Mouse (Mus musculus) heart, embryonic 13.5 days (tissue): ENCODE results near the gene Sord. TPM values are rescaled to one million over a fixed set of nuclear protein-coding genes. Genes with fewer than 3 reads are reported as not detected.

Experiments
- ATAC-seq: fragments of 200-750 bp; cut with Nextera tagmentation; 2 replicates; pipeline ENCODE4 v1.8.0; 2017; ENCODE audit warnings: moderate TSS enrichment; ENCODE audit not compliant: insufficient number of reproducible peaks, low FRiP score, low TSS enrichment; ENCODE audit errors: extremely low read depth
- H3K27ac ChIP-seq: fragments of 300-500 bp; sonication (generic); replicated peaks from 2 replicates; pipeline ENCODE4 v1.5.1; 2015; ENCODE audit warnings: moderate library complexity, mild to moderate bottlenecking, inconsistent platforms
- H3K27me3 ChIP-seq: fragments of 300-500 bp; sonication (generic); replicated peaks from 2 replicates; pipeline ENCODE4 v1.6.1; 2015; ENCODE audit warnings: mild to moderate bottlenecking, inconsistent platforms
- H3K36me3 ChIP-seq: fragments of 300-500 bp; sonication (generic); 2 replicates; pipeline ENCODE4 v1.6.1; 2015; ENCODE audit warnings: mild to moderate bottlenecking, inconsistent platforms
- H3K4me1 ChIP-seq: fragments of 300-500 bp; sonication (generic); 2 replicates; pipeline ENCODE4 v1.6.1; 2015; ENCODE audit warnings: inconsistent platforms
- H3K4me2 ChIP-seq: fragments of 300-500 bp; sonication (generic); 2 replicates; pipeline ENCODE4 v1.6.1; 2015; ENCODE audit warnings: inconsistent platforms, mild to moderate bottlenecking, moderate library complexity
- H3K4me3 ChIP-seq: fragments of 300-500 bp; sonication (generic); 2 replicates; pipeline ENCODE4 v1.5.1; 2015; ENCODE audit warnings: moderate library complexity, mild to moderate bottlenecking, inconsistent platforms
- H3K9ac ChIP-seq: fragments of 300-500 bp; sonication (generic); 2 replicates; pipeline ENCODE4 v1.6.1; 2015; ENCODE audit warnings: inconsistent platforms, mild to moderate bottlenecking, moderate library complexity
- H3K9me3 ChIP-seq: fragments of 300-500 bp; sonication (generic); 2 replicates; pipeline ENCODE4 v1.6.1; 2016; ENCODE audit warnings: inconsistent platforms
- WGBS: fragments of 180-500 bp; shearing (Covaris S2); methylation state at CpG from one replicate; pipeline ENCODE4 v1.1.7; 2015; ENCODE audit warnings: mixed read lengths; 5-methylcytosine and 5-hydroxymethylcytosine counted together
- polyA plus RNA-seq: library from polyadenylated mRNA; unstranded; fragments of >200 nt; fragmentation: Nextera tagmentation; extraction: Ambion mirVana; gene quantifications from 2 replicates; pipeline ENCODE4 v1.2.1, GENCODE M21; 2015

Sord gene
- polyA plus RNA-seq, 1 experiment from 2014 or later = 51.3 TPM

- Histone ChIP-seq H3K4me2 (no peak overlapping the region), H3K36me3 (no peaks in the 10 kb centered on the region), H3K9ac (no peak overlapping the region), H3K4me1 (peaks cover 24% of the 10 kb centered on the region), H3K9me3 (no peaks in the 10 kb centered on the region), H3K4me3 (no peak overlapping the region), H3K27ac (no peak overlapping the region), H3K27me3 (no peaks in the 10 kb centered on the region)
- ATAC-seq = no peak
Observed at GRCm38 (mm10) chr2:122240735-122241134, 6.2 kb downstream of the Sord start.

GRCm38 (mm10) chr2:122241226-122241625 is 6.7 kb downstream of the Sord start:
- no peaks in the 10 kb centered on the region for H3K27me3 ChIP-seq
- H3K27ac ChIP-seq = no peak overlapping the region
- no peak overlapping the region for H3K4me3 ChIP-seq
- no peak overlapping the region for H3K4me2 ChIP-seq
- H3K9ac ChIP-seq = no peak overlapping the region
- H3K9me3 ChIP-seq = no peaks in the 10 kb centered on the region
- WGBS = 81% methylated on average over 4 of the region's 4 CpGs
- H3K4me1 ChIP-seq = peaks cover 26% of the 10 kb centered on the region
- no peaks in the 10 kb centered on the region for H3K36me3 ChIP-seq
- no peak for ATAC-seq

- no peak for ATAC-seq
- Histone ChIP-seq H3K36me3 (0 out of 2 replicates have a peak, but pooled peaks cover 7% of the 10 kb centered on the region), H3K4me2 (no peak overlapping the region), H3K27me3 (no peaks in the 10 kb centered on the region), H3K4me3 (no peak overlapping the region), H3K27ac (no peak overlapping the region), H3K9ac (no peak overlapping the region), H3K4me1 (peaks cover 26% of the 10 kb centered on the region), H3K9me3 (no peaks in the 10 kb centered on the region)
- WGBS = 71% methylated on average over 6 of the region's 6 CpGs
Observed at GRCm38 (mm10) chr2:122241935-122242334, 7.4 kb downstream of the Sord start.

GRCm38 (mm10) chr2:122243671-122244131 is 9.2 kb downstream of the Sord start:
- Histone ChIP-seq H3K9me3 (no peaks in the 10 kb centered on the region), H3K9ac (no peak overlapping the region), H3K4me2 (no peak overlapping the region), H3K4me1 (peaks cover 16% of the 10 kb centered on the region), H3K36me3 (peaks cover 19% of the 10 kb centered on the region; the same call in 1 of the 2 replicates), H3K27ac (no peak overlapping the region), H3K27me3 (no peaks in the 10 kb centered on the region), H3K4me3 (no peak overlapping the region)
- ATAC-seq = peak; percentile 45; the same call in 1 of the 2 replicates
- 2% methylated on average over 3 of the region's 3 CpGs for WGBS

- Histone ChIP-seq H3K9me3 (no peaks in the 10 kb centered on the region), H3K27ac (no peak overlapping the region), H3K4me2 (no peak overlapping the region), H3K9ac (no peak overlapping the region), H3K27me3 (no peaks in the 10 kb centered on the region), H3K4me3 (no peak overlapping the region), H3K4me1 (peaks cover 13% of the 10 kb centered on the region; the same call in 1 of the 2 replicates), H3K36me3 (peaks cover 41% of the 10 kb centered on the region)
- WGBS = 73% methylated on average over 10 of the region's 10 CpGs
- no peak for ATAC-seq
Observed at GRCm38 (mm10) chr2:122247786-122248185, 13.2 kb downstream of the Sord start.

- H3K36me3 ChIP-seq = peaks cover 46% of the 10 kb centered on the region
- H3K4me1 ChIP-seq = no peaks in the 10 kb centered on the region
- no peak overlapping the region for H3K9ac ChIP-seq
- H3K4me3 ChIP-seq = no peak overlapping the region
- H3K9me3 ChIP-seq = no peaks in the 10 kb centered on the region
- H3K27ac ChIP-seq = no peak overlapping the region
- H3K4me2 ChIP-seq = no peak overlapping the region
- no peaks in the 10 kb centered on the region for H3K27me3 ChIP-seq
- no peak for ATAC-seq
- WGBS = 91% methylated on average over 5 of the region's 5 CpGs
Observed at GRCm38 (mm10) chr2:122255997-122256396, 21.4 kb downstream of the Sord start.

- Histone ChIP-seq H3K4me2 (no peak overlapping the region), H3K27ac (no peak overlapping the region), H3K36me3 (peaks cover 50% of the 10 kb centered on the region), H3K9ac (no peak overlapping the region), H3K27me3 (no peaks in the 10 kb centered on the region), H3K4me3 (no peak overlapping the region), H3K4me1 (no peaks in the 10 kb centered on the region), H3K9me3 (no peaks in the 10 kb centered on the region)
- 80% methylated on average over 5 of the region's 5 CpGs for WGBS
- ATAC-seq = no peak
Observed at GRCm38 (mm10) chr2:122260729-122261128, 26.2 kb downstream of the Sord start.

- Histone ChIP-seq H3K27me3 (no peaks in the 10 kb centered on the region), H3K4me2 (no peak overlapping the region), H3K9ac (no peak overlapping the region), H3K36me3 (peaks cover 30% of the 10 kb centered on the region), H3K4me1 (no peaks in the 10 kb centered on the region), H3K4me3 (no peak overlapping the region), H3K27ac (no peak overlapping the region), H3K9me3 (no peaks in the 10 kb centered on the region)
- WGBS = 76% methylated on average over 3 of the region's 3 CpGs
- no peak for ATAC-seq
Observed at GRCm38 (mm10) chr2:122264690-122265089, 30.1 kb downstream of the Sord start.

GRCm38 (mm10) chr2:122266407-122267193 is 32.1 kb downstream of the Sord start:
- H3K9ac ChIP-seq = no peak overlapping the region
- ATAC-seq = no peak

GRCm38 (mm10) chr2:122278769-122279168 is 44.2 kb downstream of the Sord start:
- Histone ChIP-seq H3K4me3 (no peak overlapping the region), H3K9ac (no peak overlapping the region), H3K4me1 (no peaks in the 10 kb centered on the region), H3K36me3 (no peaks in the 10 kb centered on the region), H3K27me3 (0 out of 2 replicates have a peak, but pooled peaks cover 2% of the 10 kb centered on the region), H3K9me3 (no peaks in the 10 kb centered on the region), H3K4me2 (no peak overlapping the region), H3K27ac (no peak overlapping the region)
- no peak for ATAC-seq
- 75% methylated on average over 3 of the region's 3 CpGs for WGBS

More at GRCm38 (mm10) chr2:122266407-122267193, 32.1 kb downstream of the Sord start:
- no peak overlapping the region for H3K27ac ChIP-seq
- no peak overlapping the region for H3K4me2 ChIP-seq
- H3K36me3 ChIP-seq = peaks cover 12% of the 10 kb centered on the region
- H3K27me3 ChIP-seq = no peaks in the 10 kb centered on the region
- H3K4me3 ChIP-seq = no peak overlapping the region
- H3K4me1 ChIP-seq = no peaks in the 10 kb centered on the region
- 88% methylated on average over 7 of the region's 7 CpGs for WGBS
- H3K9me3 ChIP-seq = no peaks in the 10 kb centered on the region

GRCm38 (mm10) chr2:122284091-122284490 is 49.5 kb downstream of the Sord start:
- no peak overlapping the region for H3K4me2 ChIP-seq
- H3K4me3 ChIP-seq = no peak overlapping the region
- WGBS = 76% methylated on average over 9 of the region's 9 CpGs
- H3K9me3 ChIP-seq = no peaks in the 10 kb centered on the region
- no peak overlapping the region for H3K27ac ChIP-seq
- H3K4me1 ChIP-seq = no peaks in the 10 kb centered on the region
- 0 out of 2 replicates have a peak, but pooled peaks cover 5% of the 10 kb centered on the region for H3K27me3 ChIP-seq
- H3K36me3 ChIP-seq = no peaks in the 10 kb centered on the region
- no peak overlapping the region for H3K9ac ChIP-seq
- no peak for ATAC-seq

GRCm38 (mm10) chr2:122286137-122286536 is 51.6 kb downstream of the Sord start:
- 55% methylated on average over 7 of the region's 7 CpGs for WGBS
- ATAC-seq = no peak; the same call in 1 of the 2 replicates

More at GRCm38 (mm10) chr2:122286137-122286536, 51.6 kb downstream of the Sord start:
- H3K9ac ChIP-seq = no peak overlapping the region
- H3K9me3 ChIP-seq = no peaks in the 10 kb centered on the region
- peak overlapping the region; percentile 46 for H3K27ac ChIP-seq
- H3K4me2 ChIP-seq = no peak overlapping the region
- no peaks in the 10 kb centered on the region for H3K36me3 ChIP-seq
- peaks cover 20% of the 10 kb centered on the region for H3K27me3 ChIP-seq
- H3K4me3 ChIP-seq = no peak overlapping the region
- H3K4me1 ChIP-seq = no peaks in the 10 kb centered on the region
